Mouse (Mus musculus) v-Abl transformed pro-B cells (cell line): ENCODE data around the gene Vmn1r135.
"Not testable (repeated sequence)": the region's sequence is repeated elsewhere in the genome, so short reads cannot be mapped to it uniquely, and the experiment has no call there.

ENCODE experiments used
- in situ Hi-C, 2 experiments: fragments of 400-800 bp; cut with MboI; formaldehyde crosslinking; loops; one replicate each; pipeline ENCODE4 v1.15.1; 2025; ENCODE audit not compliant: unreplicated experiment in 2 of 2

Vmn1r135 gene

GRCm38 (mm10) chr7:21832051-21832450, at the start of gene Vmn1r135:
TSS of gene Vmn1r135 (plus strand) at chr7:21832351.
- in situ Hi-C loops, result not testable (repeated sequence)

- in situ Hi-C loops, result not testable (repeated sequence)
Measured at GRCm38 (mm10) chr7:21796628-21797027, 35.5 kb upstream of the Vmn1r135 start, which contains the start of gene Gm4177. TSS of gene Gm4177 (minus strand) at chr7:21796728.

GRCm38 (mm10) chr7:21844167-21844566, 12.0 kb downstream of the Vmn1r135 start, which contains the start of gene Gm5725:
TSS of gene Gm5725 (minus strand) at chr7:21844267.
- in situ Hi-C loops, result not testable (repeated sequence)
